Mouse (Mus musculus): Measurements from ENCODE around the gene Kdm2b. TPM values are rescaled to one million over a fixed set of nuclear protein-coding genes. Genes with fewer than 3 reads are reported as not detected.
A peak's percentile ranks its signal among the peaks of the same experiment; 100 is the strongest.

The Kdm2b gene
- polyA plus RNA-seq, 1 experiment from 2014 or later = 33.2 TPM

GRCm38 (mm10) chr5:122876671-122877070 lies 113.0 kb downstream of the Kdm2b start:
- no peak overlapping the region for H3K9ac ChIP-seq (ENCODE audit: low read length)
- no peaks in the 10 kb centered on the region for H3K9me3 ChIP-seq (replicated peaks; ENCODE audit: control insufficient read depth, low read length)
- no peak overlapping the region for H3K27ac ChIP-seq (ENCODE audit: low read length)
- 0 out of 2 replicates have a peak, but pooled peaks cover 12% of the 10 kb centered on the region for H3K36me3 ChIP-seq (ENCODE audit: control insufficient read depth, insufficient read depth, low read length)
- no peak overlapping the region for H3K4me2 ChIP-seq (ENCODE audit: low read depth, low read length)
- H3K4me1 ChIP-seq (ENCODE audit: control insufficient read depth, insufficient read depth, low read length) = peaks cover 2% of the 10 kb centered on the region; the same call in 1 of the 2 replicates
- H3K4me3 ChIP-seq (replicated peaks; ENCODE audit: low read length) = no peak overlapping the region
- no peaks in the 10 kb centered on the region for H3K27me3 ChIP-seq (ENCODE audit: control insufficient read depth, insufficient read depth, low read length)
- no peak for ATAC-seq (ENCODE audit: insufficient read depth, low FRiP score)
- 60% methylated on average over 3 of the region's 3 CpGs for WGBS

GRCm38 (mm10) chr5:122874359-122874758 lies 115.3 kb downstream of the Kdm2b start:
- Histone ChIP-seq H3K36me3 (ENCODE audit: control insufficient read depth, insufficient read depth, low read length) (0 out of 2 replicates have a peak, but pooled peaks cover 8% of the 10 kb centered on the region), H3K4me3 (replicated peaks; ENCODE audit: low read length) (no peak overlapping the region), H3K27ac (ENCODE audit: low read length) (no peak overlapping the region), H3K9me3 (replicated peaks; ENCODE audit: control insufficient read depth, low read length) (no peaks in the 10 kb centered on the region), H3K9ac (ENCODE audit: low read length) (no peak overlapping the region), H3K4me2 (ENCODE audit: low read depth, low read length) (no peak overlapping the region), H3K27me3 (ENCODE audit: control insufficient read depth, insufficient read depth, low read length) (no peaks in the 10 kb centered on the region), H3K4me1 (ENCODE audit: control insufficient read depth, insufficient read depth, low read length) (peaks cover 2% of the 10 kb centered on the region; the same call in 1 of the 2 replicates)
- WGBS = 82% methylated on average over 3 of the region's 3 CpGs
- no peak for ATAC-seq (ENCODE audit: insufficient read depth, low FRiP score)

GRCm38 (mm10) chr5:122873573-122873972 lies 116.0 kb downstream of the Kdm2b start:
- Histone ChIP-seq H3K27ac (ENCODE audit: low read length) (no peak overlapping the region), H3K4me2 (ENCODE audit: low read depth, low read length) (no peak overlapping the region), H3K9me3 (replicated peaks; ENCODE audit: control insufficient read depth, low read length) (no peaks in the 10 kb centered on the region), H3K27me3 (ENCODE audit: control insufficient read depth, insufficient read depth, low read length) (no peaks in the 10 kb centered on the region), H3K9ac (ENCODE audit: low read length) (no peak overlapping the region), H3K4me1 (ENCODE audit: control insufficient read depth, insufficient read depth, low read length) (peaks cover 2% of the 10 kb centered on the region; the same call in 1 of the 2 replicates), H3K4me3 (replicated peaks; ENCODE audit: low read length) (no peak overlapping the region), H3K36me3 (ENCODE audit: control insufficient read depth, insufficient read depth, low read length) (0 out of 2 replicates have a peak, but pooled peaks cover 5% of the 10 kb centered on the region)
- ATAC-seq (ENCODE audit: insufficient read depth, low FRiP score) = no peak
- WGBS = 64% methylated on average over 2 of the region's 2 CpGs

GRCm38 (mm10) chr5:122872626-122873025 lies 117.0 kb downstream of the Kdm2b start:
- H3K27ac ChIP-seq (ENCODE audit: low read length) = no peak overlapping the region
- no peaks in the 10 kb centered on the region for H3K27me3 ChIP-seq (ENCODE audit: control insufficient read depth, insufficient read depth, low read length)
- no peak overlapping the region for H3K9ac ChIP-seq (ENCODE audit: low read length)
- H3K4me3 ChIP-seq (replicated peaks; ENCODE audit: low read length) = no peak overlapping the region
- H3K36me3 ChIP-seq (ENCODE audit: control insufficient read depth, insufficient read depth, low read length) = 0 out of 2 replicates have a peak, but pooled peaks cover 5% of the 10 kb centered on the region
- no peak for ATAC-seq (ENCODE audit: insufficient read depth, low FRiP score)
- H3K4me1 ChIP-seq (ENCODE audit: control insufficient read depth, insufficient read depth, low read length) = peaks cover 2% of the 10 kb centered on the region; the same call in 1 of the 2 replicates
- WGBS = 92% methylated on average over 3 of the region's 3 CpGs
- no peaks in the 10 kb centered on the region for H3K9me3 ChIP-seq (replicated peaks; ENCODE audit: control insufficient read depth, low read length)
- H3K4me2 ChIP-seq (ENCODE audit: low read depth, low read length) = no peak overlapping the region

GRCm38 (mm10) chr5:122863053-122863452 lies 126.6 kb downstream of the Kdm2b start:
- Histone ChIP-seq H3K4me3 (replicated peaks; ENCODE audit: low read length) (no peak overlapping the region), H3K27me3 (ENCODE audit: control insufficient read depth, insufficient read depth, low read length) (no peaks in the 10 kb centered on the region), H3K4me1 (ENCODE audit: control insufficient read depth, insufficient read depth, low read length) (no peaks in the 10 kb centered on the region), H3K27ac (ENCODE audit: low read length) (no peak overlapping the region), H3K36me3 (ENCODE audit: control insufficient read depth, insufficient read depth, low read length) (peaks cover 11% of the 10 kb centered on the region), H3K4me2 (ENCODE audit: low read depth, low read length) (no peak overlapping the region), H3K9ac (ENCODE audit: low read length) (no peak overlapping the region), H3K9me3 (replicated peaks; ENCODE audit: control insufficient read depth, low read length) (no peaks in the 10 kb centered on the region)
- ATAC-seq (ENCODE audit: insufficient read depth, low FRiP score) = no peak
- WGBS = 95% methylated on average over 2 of the region's 2 CpGs

GRCm38 (mm10) chr5:122855858-122856257 lies 133.8 kb downstream of the Kdm2b start:
- Histone ChIP-seq H3K9ac (ENCODE audit: low read length) (no peak overlapping the region), H3K4me2 (ENCODE audit: low read depth, low read length) (no peak overlapping the region), H3K27ac (ENCODE audit: low read length) (no peak overlapping the region), H3K4me1 (ENCODE audit: control insufficient read depth, insufficient read depth, low read length) (peaks cover 8% of the 10 kb centered on the region), H3K9me3 (replicated peaks; ENCODE audit: control insufficient read depth, low read length) (no peaks in the 10 kb centered on the region), H3K4me3 (replicated peaks; ENCODE audit: low read length) (no peak overlapping the region), H3K36me3 (ENCODE audit: control insufficient read depth, insufficient read depth, low read length) (no peaks in the 10 kb centered on the region), H3K27me3 (ENCODE audit: control insufficient read depth, insufficient read depth, low read length) (no peaks in the 10 kb centered on the region)
- 71% methylated on average over 3 of the region's 3 CpGs for WGBS
- no peak for ATAC-seq (ENCODE audit: insufficient read depth, low FRiP score)

- H3K4me2 ChIP-seq (ENCODE audit: low read depth, low read length) = no peak overlapping the region
- no peaks in the 10 kb centered on the region for H3K9me3 ChIP-seq (replicated peaks; ENCODE audit: control insufficient read depth, low read length)
- H3K4me1 ChIP-seq (ENCODE audit: control insufficient read depth, insufficient read depth, low read length) = peaks cover 15% of the 10 kb centered on the region
- H3K27ac ChIP-seq (ENCODE audit: low read length) = no peak overlapping the region
- no peaks in the 10 kb centered on the region for H3K27me3 ChIP-seq (ENCODE audit: control insufficient read depth, insufficient read depth, low read length)
- no peak for ATAC-seq (ENCODE audit: insufficient read depth, low FRiP score)
- no peaks in the 10 kb centered on the region for H3K36me3 ChIP-seq (ENCODE audit: control insufficient read depth, insufficient read depth, low read length)
- H3K4me3 ChIP-seq (replicated peaks; ENCODE audit: low read length) = no peak overlapping the region
- 74% methylated on average over 2 of the region's 2 CpGs for WGBS
- H3K9ac ChIP-seq (ENCODE audit: low read length) = no peak overlapping the region
Measured at GRCm38 (mm10) chr5:122852611-122853010, 137.0 kb downstream of the Kdm2b start.

GRCm38 (mm10) chr5:122850319-122851002 lies 139.2 kb downstream of the Kdm2b start:
- Histone ChIP-seq H3K27ac (ENCODE audit: low read length) (peak overlapping the region; percentile 90), H3K4me1 (ENCODE audit: control insufficient read depth, insufficient read depth, low read length) (peaks cover 15% of the 10 kb centered on the region), H3K27me3 (ENCODE audit: control insufficient read depth, insufficient read depth, low read length) (no peaks in the 10 kb centered on the region), H3K9me3 (replicated peaks; ENCODE audit: control insufficient read depth, low read length) (no peaks in the 10 kb centered on the region), H3K36me3 (ENCODE audit: control insufficient read depth, insufficient read depth, low read length) (no peaks in the 10 kb centered on the region), H3K4me2 (ENCODE audit: low read depth, low read length) (peak overlapping the region; percentile 95), H3K4me3 (replicated peaks; ENCODE audit: low read length) (peak overlapping the region; percentile 92), H3K9ac (ENCODE audit: low read length) (peak overlapping the region; percentile 90)
- ATAC-seq (ENCODE audit: insufficient read depth, low FRiP score) = peak; percentile 61
- WGBS = 1% methylated on average over 38 of the region's 38 CpGs

- H3K27me3 ChIP-seq (ENCODE audit: control insufficient read depth, insufficient read depth, low read length) = no peaks in the 10 kb centered on the region
- peak within 1 kb of the TSS; percentile 96 for H3K27ac ChIP-seq (ENCODE audit: low read length)
- H3K4me2 ChIP-seq (ENCODE audit: low read depth, low read length) = peak within 1 kb of the TSS; percentile 95
- H3K9ac ChIP-seq (ENCODE audit: low read length) = peak within 1 kb of the TSS; percentile 90
- peak within 1 kb of the TSS; percentile 92 for H3K4me3 ChIP-seq (replicated peaks; ENCODE audit: low read length)
- ATAC-seq (ENCODE audit: insufficient read depth, low FRiP score) = peak; percentile 100
- H3K9me3 ChIP-seq (replicated peaks; ENCODE audit: control insufficient read depth, low read length) = no peaks in the 10 kb centered on the region
- H3K36me3 ChIP-seq (ENCODE audit: control insufficient read depth, insufficient read depth, low read length) = no peaks in the 10 kb centered on the region
- peaks cover 15% of the 10 kb centered on the region for H3K4me1 ChIP-seq (ENCODE audit: control insufficient read depth, insufficient read depth, low read length)
- under 1% methylated on average over 58 of the region's 61 CpGs for WGBS
Measured at GRCm38 (mm10) chr5:122849521-122850318, 139.9 kb downstream of the Kdm2b start, which contains the start of gene Rnf34. Gene Rnf34 (plus strand): TSS chr5:122850048.
